Mouse (Mus musculus): ENCODE measurements at regions not wholly inside any gene's neighbourhood (a gene's known extent, or its start where the extent isn't known, plus 50 kb on each side); places are given as distances from the start of the nearest gene placed in this dataset.

GRCm38 (mm10) chr3:38207867-38208266, 276.8 kb downstream of the Ankrd50 start:
- DNase-seq: no peak

GRCm38 (mm10) chr3:38201861-38202656, 282.6 kb downstream of the Ankrd50 start:
- DNase-seq: peak; percentile 81 to 92

- no peak for DNase-seq
These were observed 290.6 kb downstream of the Ankrd50 start for GRCm38 (mm10) chr3:38194001-38194400.

- DNase-seq: no peak
These were observed 297.2 kb downstream of the Ankrd50 start for GRCm38 (mm10) chr3:38187406-38187896.

DNA sequence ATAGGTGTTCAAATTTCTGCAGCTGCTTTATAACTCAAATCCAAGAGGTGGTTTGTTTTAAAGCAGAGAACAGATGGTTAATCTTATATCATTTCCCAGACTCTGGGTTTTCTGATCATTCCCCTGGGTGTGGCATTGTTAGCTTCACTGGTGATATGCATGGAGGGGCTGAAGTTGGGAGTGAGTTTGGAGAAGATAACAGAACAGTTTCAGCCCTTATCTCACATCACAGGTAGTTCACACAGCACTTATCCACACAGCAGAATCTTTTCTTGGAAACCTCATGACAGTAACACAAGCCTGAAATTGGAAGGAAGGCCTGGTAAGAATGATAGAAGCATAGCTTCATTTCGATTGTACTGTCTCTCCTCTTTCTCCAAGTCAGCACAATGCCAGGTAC, 298.1 kb downstream of the Ankrd50 start:
- no peak for DNase-seq

DNA sequence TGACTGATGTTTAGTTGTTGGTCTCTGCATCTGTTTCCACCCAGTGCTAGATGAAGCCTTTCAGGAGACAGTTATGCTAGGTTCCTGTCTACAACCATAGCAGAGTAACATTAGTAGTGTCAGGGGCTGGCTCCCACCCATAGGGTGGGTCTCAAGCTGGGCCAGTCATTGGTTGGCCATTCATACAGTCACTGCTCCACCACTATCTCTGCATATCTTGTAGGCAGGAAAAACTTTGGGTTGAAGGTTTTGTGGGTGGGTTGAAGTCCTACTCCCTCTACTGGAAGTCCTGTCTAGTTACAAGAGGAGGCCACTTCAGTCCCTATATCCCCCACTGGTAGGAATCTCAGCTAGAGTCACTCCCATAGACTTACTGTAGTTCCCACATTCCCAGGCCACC, 306.3 kb downstream of the Ankrd50 start:
- no peak for DNase-seq

GRCm38 (mm10) chr3:38175946-38176345, 308.7 kb downstream of the Ankrd50 start:
- DNase-seq: no peak

GRCm38 (mm10) chr3:38174735-38175280, 309.8 kb downstream of the Ankrd50 start:
- peak; percentile 58 to 65 for DNase-seq

DNA sequence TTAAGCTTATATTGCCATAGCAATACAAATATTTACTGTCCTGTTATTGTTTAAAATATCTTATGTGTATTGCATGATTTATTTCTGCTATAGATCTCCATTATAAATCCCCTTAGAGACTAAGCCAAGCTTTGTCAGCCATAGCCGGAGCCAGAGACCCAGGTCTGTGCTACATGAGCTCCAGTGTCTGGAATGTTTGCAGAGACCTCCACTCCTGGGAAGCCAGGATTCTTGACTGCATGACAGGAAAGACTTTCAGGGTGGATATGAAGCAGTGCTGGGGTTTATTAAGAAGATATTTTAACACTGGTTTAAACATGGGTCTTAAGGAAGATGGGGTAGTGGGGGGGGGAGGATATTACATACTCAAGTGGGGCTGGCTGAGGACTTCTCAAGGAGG, 332.2 kb downstream of the Ankrd50 start:
- no peak for DNase-seq

GRCm38 (mm10) chr3:38151821-38152220, 332.8 kb downstream of the Ankrd50 start:
- peak in 1 of 2 experiments; percentile 43 for DNase-seq

DNA sequence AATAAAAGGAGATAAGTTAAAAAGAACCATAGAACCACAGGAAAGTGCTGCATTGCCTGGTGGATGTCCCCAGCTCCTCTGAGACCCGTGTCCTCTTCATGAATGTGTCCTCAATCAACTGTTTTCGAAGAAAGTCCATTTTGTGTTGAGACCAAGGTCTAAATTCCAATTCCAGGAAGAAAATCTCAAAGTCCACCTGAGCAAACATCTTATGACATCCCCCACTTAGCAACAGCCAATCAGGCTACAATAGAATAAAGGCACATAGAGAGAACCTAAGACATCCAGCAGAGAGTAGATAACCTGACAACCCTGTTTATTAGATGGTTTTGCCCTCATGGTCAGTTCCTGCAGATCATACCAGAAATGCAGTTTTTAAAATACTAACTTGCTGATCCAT, 338.0 kb downstream of the Ankrd50 start:
- no peak for DNase-seq

- no peak for DNase-seq
These were observed 339.2 kb downstream of the Ankrd50 start for GRCm38 (mm10) chr3:38145444-38145843.

DNA sequence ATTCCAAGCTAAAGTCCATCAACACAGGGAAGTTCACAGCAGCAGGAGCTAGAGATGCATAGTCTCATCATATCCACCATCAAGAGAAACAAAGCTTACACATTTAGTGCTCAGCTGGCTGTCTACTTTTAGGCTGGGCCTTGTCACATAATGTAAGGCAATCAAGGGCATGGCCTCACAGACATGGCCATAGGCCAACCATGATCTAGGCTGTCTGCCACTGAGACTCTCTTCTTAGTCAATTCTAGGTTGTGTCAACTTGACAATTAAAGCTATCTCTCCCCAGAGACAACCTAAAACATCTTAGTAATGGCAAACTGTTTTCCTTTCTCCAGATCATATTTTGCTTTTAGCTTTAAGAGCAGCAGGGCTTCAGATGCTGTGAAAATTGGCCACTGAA, 340.0 kb downstream of the Ankrd50 start:
- DNase-seq: no peak

GRCm38 (mm10) chr3:38143147-38143883, 341.3 kb downstream of the Ankrd50 start:
- peak; percentile 81 to 85 for DNase-seq

GRCm38 (mm10) chr3:38139387-38139786, 345.3 kb downstream of the Ankrd50 start:
- DNase-seq: no peak

DNA sequence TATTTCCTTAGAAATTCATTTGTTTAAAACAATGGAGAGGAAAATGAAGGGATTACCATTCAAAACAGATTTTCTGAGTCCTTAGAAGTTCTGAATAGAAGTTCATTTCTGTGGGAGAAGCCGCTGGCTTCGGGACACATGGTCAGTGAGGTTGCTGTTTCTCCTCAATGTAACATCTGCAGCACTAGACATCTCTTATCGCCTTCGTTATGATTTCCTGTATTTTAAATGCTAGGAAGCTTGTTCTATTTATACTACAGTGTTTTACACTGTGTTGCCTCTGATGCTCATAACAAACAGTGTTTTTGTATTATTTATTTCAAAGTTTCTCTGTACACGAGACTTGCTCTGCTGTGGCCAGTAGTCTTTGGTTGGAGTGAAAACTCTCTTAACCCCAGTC, 346.6 kb downstream of the Ankrd50 start:
- no peak for DNase-seq

- no peak for DNase-seq
These were observed 348.8 kb downstream of the Ankrd50 start for GRCm38 (mm10) chr3:38135808-38136214.

- peak in 1 of 2 experiments; percentile 42 for DNase-seq
These were observed 350.2 kb downstream of the Ankrd50 start for GRCm38 (mm10) chr3:38134425-38134824.

- no peak for DNase-seq
These were observed 352.8 kb downstream of the Ankrd50 start for GRCm38 (mm10) chr3:38131887-38132220.

GRCm38 (mm10) chr3:38131176-38131886, 353.3 kb downstream of the Ankrd50 start:
- no peak for DNase-seq

- peak; percentile 53 to 61 for DNase-seq
These were observed 354.6 kb downstream of the Ankrd50 start for GRCm38 (mm10) chr3:38130088-38130487.

DNA sequence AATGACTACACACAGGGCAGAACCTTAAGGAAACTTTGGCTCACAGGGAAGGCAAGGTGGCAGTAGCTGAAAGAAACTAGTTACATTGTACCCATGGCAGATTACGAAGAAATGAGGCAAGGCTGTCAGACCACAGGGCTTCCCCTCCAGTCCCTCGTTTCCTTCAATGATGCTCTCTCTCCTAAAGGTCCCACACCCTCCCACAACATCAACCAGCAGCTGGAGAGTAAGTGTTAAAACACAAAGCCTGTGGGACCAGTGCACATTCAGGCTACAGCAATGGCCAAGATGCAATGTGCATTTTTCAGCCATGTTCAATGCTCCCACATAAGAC, 355.5 kb downstream of the Ankrd50 start:
- no peak for DNase-seq

DNA sequence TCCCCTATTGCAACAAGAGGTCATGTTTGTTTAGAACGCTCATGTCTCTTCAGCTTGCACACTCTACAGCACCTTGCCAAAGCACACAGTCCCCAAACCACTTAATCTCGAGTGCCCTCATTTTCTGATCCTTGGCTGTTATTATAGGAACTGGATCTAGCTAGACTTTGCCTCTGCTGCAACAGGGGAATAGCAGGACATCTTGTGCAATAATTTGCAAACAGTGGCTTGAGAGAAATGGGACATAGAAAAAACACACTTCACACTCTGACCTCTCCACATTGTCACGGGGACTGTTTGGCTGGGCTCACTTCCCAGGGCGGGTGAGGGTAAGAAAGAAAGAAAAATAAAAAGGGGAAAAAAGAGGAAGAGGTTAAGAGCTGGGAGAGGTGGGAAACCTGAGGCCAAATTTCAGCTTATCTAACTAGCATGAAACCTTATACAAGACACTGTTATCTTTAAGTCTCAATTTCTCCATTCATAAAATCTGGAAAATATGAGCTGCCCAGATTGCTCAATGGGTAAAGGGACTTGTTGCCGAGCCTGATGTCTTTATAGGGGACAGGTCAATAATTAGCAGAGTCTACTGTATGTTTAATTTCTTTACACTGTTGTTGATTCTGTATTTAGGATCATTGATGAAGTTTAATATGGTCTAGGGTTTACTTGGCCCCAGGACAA, 356.0 kb downstream of the Ankrd50 start:
- DNase-seq: peak; percentile 67 to 73
